Mouse (Mus musculus): ENCODE measurements around the gene Cacnb3. TPM values are rescaled to one million over a fixed set of nuclear protein-coding genes. Genes with fewer than 3 reads are reported as not detected.

Cacnb3 gene
- polyA plus RNA-seq, 1 experiment from 2014 or later = 27.2 TPM

- H3K9me3 ChIP-seq = no peaks in the 10 kb centered on the region
- no peak overlapping the region for H3K4me3 ChIP-seq
- no peak for ATAC-seq (ENCODE audit: borderline replicate concordance, extremely low read depth, low FRiP score, low TSS enrichment)
- H3K4me2 ChIP-seq = no peak overlapping the region
- no peaks in the 10 kb centered on the region for H3K27me3 ChIP-seq
- H3K27ac ChIP-seq = no peak overlapping the region
- H3K9ac ChIP-seq = no peak overlapping the region
- WGBS = 70% methylated on average over 11 of the region's 11 CpGs
- H3K4me1 ChIP-seq = peaks cover 18% of the 10 kb centered on the region
- 0 out of 2 replicates have a peak, but pooled peaks cover 6% of the 10 kb centered on the region for H3K36me3 ChIP-seq
Observed at GRCm38 (mm10) chr15:98664042-98664907, 33.6 kb downstream of the Cacnb3 start.

GRCm38 (mm10) chr15:98672592-98672991, 42.0 kb downstream of the Cacnb3 start:
- no peak for ATAC-seq (ENCODE audit: borderline replicate concordance, extremely low read depth, low FRiP score, low TSS enrichment)
- no peaks in the 10 kb centered on the region for H3K9me3 ChIP-seq
- H3K36me3 ChIP-seq = no peaks in the 10 kb centered on the region
- H3K4me1 ChIP-seq = peaks cover 16% of the 10 kb centered on the region
- no peak overlapping the region for H3K9ac ChIP-seq
- 59% methylated on average over 4 of the region's 4 CpGs for WGBS
- H3K4me2 ChIP-seq = no peak overlapping the region
- peaks cover 39% of the 10 kb centered on the region for H3K27me3 ChIP-seq
- no peak overlapping the region for H3K27ac ChIP-seq
- H3K4me3 ChIP-seq = no peak overlapping the region

- Histone ChIP-seq H3K9me3 (no peaks in the 10 kb centered on the region), H3K4me1 (peaks cover 17% of the 10 kb centered on the region), H3K27me3 (peaks cover 50% of the 10 kb centered on the region), H3K4me2 (no peak overlapping the region), H3K4me3 (no peak overlapping the region), H3K27ac (no peak overlapping the region), H3K9ac (no peak overlapping the region), H3K36me3 (no peaks in the 10 kb centered on the region)
- ATAC-seq (ENCODE audit: borderline replicate concordance, extremely low read depth, low FRiP score, low TSS enrichment) = no peak
- WGBS = 69% methylated on average over 7 of the region's 7 CpGs
Observed at GRCm38 (mm10) chr15:98673732-98674131, 43.1 kb downstream of the Cacnb3 start.

- H3K27me3 ChIP-seq = peaks cover 55% of the 10 kb centered on the region
- 37% methylated on average over 7 of the region's 7 CpGs for WGBS
Observed at GRCm38 (mm10) chr15:98674284-98674993, 43.8 kb downstream of the Cacnb3 start.

GRCm38 (mm10) chr15:98674994-98675545, 44.4 kb downstream of the Cacnb3 start:
- ATAC-seq (ENCODE audit: borderline replicate concordance, extremely low read depth, low FRiP score, low TSS enrichment) = no peak
- Histone ChIP-seq H3K4me1 (peaks cover 17% of the 10 kb centered on the region), H3K4me3 (no peak overlapping the region), H3K9ac (no peak overlapping the region), H3K27ac (no peak overlapping the region), H3K9me3 (no peaks in the 10 kb centered on the region), H3K27me3 (peaks cover 55% of the 10 kb centered on the region), H3K4me2 (no peak overlapping the region), H3K36me3 (no peaks in the 10 kb centered on the region)
- WGBS = 32% methylated on average over 11 of the region's 11 CpGs

More at GRCm38 (mm10) chr15:98674284-98674993, 43.8 kb downstream of the Cacnb3 start:
- Histone ChIP-seq H3K36me3 (no peaks in the 10 kb centered on the region), H3K4me1 (peaks cover 17% of the 10 kb centered on the region), H3K4me3 (no peak overlapping the region), H3K27ac (no peak overlapping the region), H3K4me2 (no peak overlapping the region), H3K9ac (no peak overlapping the region), H3K9me3 (no peaks in the 10 kb centered on the region)
- no peak for ATAC-seq (ENCODE audit: borderline replicate concordance, extremely low read depth, low FRiP score, low TSS enrichment)

GRCm38 (mm10) chr15:98675634-98676250, 45.1 kb downstream of the Cacnb3 start:
- Histone ChIP-seq H3K27me3 (peaks cover 58% of the 10 kb centered on the region), H3K9ac (no peak overlapping the region), H3K36me3 (no peaks in the 10 kb centered on the region), H3K4me3 (no peak overlapping the region), H3K27ac (no peak overlapping the region), H3K4me2 (peak overlapping the region; percentile 88; the same call in 1 of the 2 replicates), H3K9me3 (no peaks in the 10 kb centered on the region), H3K4me1 (peaks cover 17% of the 10 kb centered on the region)
- ATAC-seq (ENCODE audit: borderline replicate concordance, extremely low read depth, low FRiP score, low TSS enrichment) = no peak
- 11% methylated on average over 14 of the region's 14 CpGs for WGBS

GRCm38 (mm10) chr15:98676471-98676870, 45.8 kb downstream of the Cacnb3 start:
- H3K27me3 ChIP-seq = peaks cover 65% of the 10 kb centered on the region
- H3K27ac ChIP-seq = no peak overlapping the region
- H3K4me2 ChIP-seq = peak overlapping the region; percentile 88
- H3K9ac ChIP-seq = no peak overlapping the region
- H3K4me3 ChIP-seq = peak overlapping the region; percentile 38
- ATAC-seq (ENCODE audit: borderline replicate concordance, extremely low read depth, low FRiP score, low TSS enrichment) = 0 out of 2 replicates have a peak, but pooled peaks have one; percentile 27
- no peaks in the 10 kb centered on the region for H3K9me3 ChIP-seq
- no peaks in the 10 kb centered on the region for H3K36me3 ChIP-seq
- peaks cover 17% of the 10 kb centered on the region for H3K4me1 ChIP-seq
- 3% methylated on average over 9 of the region's 9 CpGs for WGBS

GRCm38 (mm10) chr15:98676940-98677728, 46.5 kb downstream of the Cacnb3 start, which contains the start of gene Rnd1:
TSS of gene Rnd1 (minus strand) at chr15:98677461.
- Histone ChIP-seq H3K9ac (no peak within 1 kb of the TSS), H3K36me3 (no peaks in the 10 kb centered on the region), H3K27ac (no peak within 1 kb of the TSS), H3K9me3 (no peaks in the 10 kb centered on the region), H3K4me3 (peak within 1 kb of the TSS; percentile 38), H3K4me2 (peak within 1 kb of the TSS; percentile 88), H3K4me1 (peaks cover 17% of the 10 kb centered on the region), H3K27me3 (peaks cover 72% of the 10 kb centered on the region)
- WGBS = 1% methylated on average over 37 of the region's 37 CpGs
- peak; percentile 96 for ATAC-seq (ENCODE audit: borderline replicate concordance, extremely low read depth, low FRiP score, low TSS enrichment)

GRCm38 (mm10) chr15:98677977-98678376, 47.3 kb downstream of the Cacnb3 start:
- peaks cover 17% of the 10 kb centered on the region for H3K4me1 ChIP-seq
- H3K27ac ChIP-seq = no peak overlapping the region
- H3K36me3 ChIP-seq = no peaks in the 10 kb centered on the region
- H3K27me3 ChIP-seq = peaks cover 74% of the 10 kb centered on the region
- no peak for ATAC-seq (ENCODE audit: borderline replicate concordance, extremely low read depth, low FRiP score, low TSS enrichment)
- no peak overlapping the region for H3K4me3 ChIP-seq
- H3K4me2 ChIP-seq = no peak overlapping the region
- WGBS = 57% methylated on average over 7 of the region's 7 CpGs
- no peaks in the 10 kb centered on the region for H3K9me3 ChIP-seq
- H3K9ac ChIP-seq = no peak overlapping the region

GRCm38 (mm10) chr15:98680660-98681059, 50.0 kb downstream of the Cacnb3 start:
- Histone ChIP-seq H3K4me2 (no peak overlapping the region), H3K27me3 (peaks cover 52% of the 10 kb centered on the region), H3K4me3 (no peak overlapping the region), H3K9ac (no peak overlapping the region), H3K27ac (no peak overlapping the region), H3K9me3 (no peaks in the 10 kb centered on the region), H3K4me1 (peaks cover 17% of the 10 kb centered on the region), H3K36me3 (no peaks in the 10 kb centered on the region)
- no peak for ATAC-seq (ENCODE audit: borderline replicate concordance, extremely low read depth, low FRiP score, low TSS enrichment)
- WGBS = 79% methylated on average over 8 of the region's 8 CpGs

- Histone ChIP-seq H3K4me3 (no peak overlapping the region), H3K9ac (no peak overlapping the region), H3K9me3 (no peaks in the 10 kb centered on the region), H3K4me2 (no peak overlapping the region), H3K27ac (no peak overlapping the region), H3K36me3 (no peaks in the 10 kb centered on the region), H3K4me1 (peaks cover 10% of the 10 kb centered on the region), H3K27me3 (peaks cover 42% of the 10 kb centered on the region)
- 64% methylated on average over 7 of the region's 7 CpGs for WGBS
- ATAC-seq (ENCODE audit: borderline replicate concordance, extremely low read depth, low FRiP score, low TSS enrichment) = no peak
Observed at GRCm38 (mm10) chr15:98681633-98682032, 51.0 kb downstream of the Cacnb3 start.

Data from lung, embryonic 15.5 days (tissue).